Mouse (Mus musculus): Measurements from ENCODE around the gene Sh2d6.
A peak's percentile ranks its signal among the peaks of the same experiment; 100 is the strongest.

The Sh2d6 gene

DNA sequence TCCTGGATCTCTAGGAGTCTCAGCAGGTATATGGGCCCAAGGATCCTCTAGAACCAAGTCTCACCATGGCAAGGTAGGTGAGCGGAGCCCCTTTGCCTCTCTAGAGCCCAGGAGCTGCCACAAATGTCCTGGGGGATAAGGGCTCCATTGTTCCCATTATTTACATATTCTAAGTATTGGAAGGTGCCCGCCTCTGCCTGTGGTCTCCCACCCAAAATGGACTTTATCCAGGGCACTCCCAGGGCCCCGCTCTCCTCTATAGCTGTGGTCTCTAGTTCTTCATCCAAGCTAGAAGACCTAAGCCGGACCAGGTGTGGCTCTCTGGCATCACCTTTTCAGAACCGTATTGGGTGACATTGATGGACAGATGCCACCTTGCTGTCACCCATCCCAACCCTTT lies at the start of gene Sh2d6:
TSS of gene Sh2d6 (minus strand) at position 101 of the 400 bp plus-strand sequence.
- DNase-seq (ENCODE audit: low spot score in 2 of 2): no peak

DNA sequence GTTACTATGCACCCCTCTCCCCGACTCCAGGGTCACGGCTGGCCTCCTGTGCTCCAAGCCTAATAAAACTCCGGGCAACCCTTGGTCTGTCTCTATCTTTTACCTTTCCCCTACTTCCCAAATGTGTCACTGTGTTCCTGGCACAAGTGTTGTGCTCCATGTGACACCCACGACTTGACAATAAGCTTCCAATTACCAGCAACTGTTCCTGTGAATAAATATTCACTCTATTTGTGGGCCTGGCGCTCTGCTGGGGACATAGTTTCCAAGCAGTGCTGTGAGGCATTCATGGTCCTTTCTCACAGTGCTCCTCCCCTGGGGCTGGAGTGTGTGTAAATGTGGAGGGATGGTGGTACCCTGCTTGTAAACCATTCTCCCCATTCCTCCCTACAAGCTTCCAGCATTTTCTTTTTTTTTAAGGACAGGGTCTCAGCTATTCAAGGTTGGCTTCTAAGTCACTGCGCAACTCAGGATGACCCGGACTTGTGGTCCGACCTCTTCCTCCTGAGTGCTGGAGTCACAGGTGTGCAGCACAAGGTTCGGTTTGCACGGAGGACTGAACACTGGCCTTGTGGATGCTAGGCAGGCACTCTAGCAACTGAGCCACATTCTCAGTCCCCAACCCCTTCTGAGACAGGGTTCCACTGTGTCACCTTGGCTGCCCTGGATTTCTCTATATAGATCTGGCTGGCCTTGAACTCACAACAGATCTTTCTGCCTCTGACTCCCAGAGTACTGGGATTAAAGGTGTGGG lies 49.3 kb upstream of the Sh2d6 start:
- no peak for DNase-seq (ENCODE audit: low spot score in 2 of 2)

DNA sequence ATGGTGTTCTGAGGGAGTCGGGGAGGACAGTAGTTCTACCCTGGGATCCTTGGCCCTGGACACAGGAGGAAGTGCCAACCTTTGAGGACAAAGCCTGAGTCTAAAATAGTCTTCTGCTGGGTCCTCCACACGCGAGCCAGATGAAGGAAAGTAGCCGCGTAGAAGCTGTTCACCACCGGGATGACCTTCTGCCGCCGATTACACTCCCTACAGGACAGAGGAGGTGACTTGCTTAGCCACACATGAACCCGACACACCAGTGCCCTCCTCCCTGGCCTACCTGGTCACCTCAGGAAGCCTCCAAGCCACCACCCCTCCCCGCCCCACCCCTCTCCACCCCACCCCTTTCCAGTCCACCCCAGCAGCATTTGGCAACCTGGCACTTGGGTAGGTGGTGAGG lies 47.2 kb upstream of the Sh2d6 start:
- DNase-seq (ENCODE audit: low spot score in 2 of 2): no peak

DNA sequence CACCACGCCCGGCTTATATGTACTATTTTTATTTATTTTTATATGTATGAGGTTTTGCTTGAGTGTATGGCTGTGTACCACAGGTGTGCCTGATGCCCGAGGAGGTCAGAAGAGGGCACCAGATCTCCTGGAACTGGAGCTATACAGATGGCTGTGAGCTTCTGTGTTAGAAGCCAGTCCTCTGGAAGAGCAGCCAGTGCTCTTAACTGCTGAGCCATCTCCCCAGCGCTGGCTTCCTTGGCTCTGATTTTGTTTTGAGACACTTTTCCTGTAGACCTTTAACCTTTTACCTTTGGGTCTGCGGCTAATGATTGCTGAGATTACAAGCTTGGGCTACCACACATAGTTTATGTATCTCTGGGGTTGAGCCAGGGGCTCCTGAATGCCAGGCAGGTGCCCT lies 46.0 kb upstream of the Sh2d6 start:
- DNase-seq (ENCODE audit: low spot score in 2 of 2): no peak

- DNase-seq (ENCODE audit: low spot score in 2 of 2): peak; percentile 79 to 91
Measured at GRCm38 (mm10) chr6:72566044-72566443, 44.5 kb upstream of the Sh2d6 start.

GRCm38 (mm10) chr6:72565506-72565905 lies 44.0 kb upstream of the Sh2d6 start:
- no peak for DNase-seq (ENCODE audit: low spot score in 2 of 2)

GRCm38 (mm10) chr6:72562894-72563293 lies 41.4 kb upstream of the Sh2d6 start:
- DNase-seq (ENCODE audit: low spot score in 2 of 2): no peak

DNA sequence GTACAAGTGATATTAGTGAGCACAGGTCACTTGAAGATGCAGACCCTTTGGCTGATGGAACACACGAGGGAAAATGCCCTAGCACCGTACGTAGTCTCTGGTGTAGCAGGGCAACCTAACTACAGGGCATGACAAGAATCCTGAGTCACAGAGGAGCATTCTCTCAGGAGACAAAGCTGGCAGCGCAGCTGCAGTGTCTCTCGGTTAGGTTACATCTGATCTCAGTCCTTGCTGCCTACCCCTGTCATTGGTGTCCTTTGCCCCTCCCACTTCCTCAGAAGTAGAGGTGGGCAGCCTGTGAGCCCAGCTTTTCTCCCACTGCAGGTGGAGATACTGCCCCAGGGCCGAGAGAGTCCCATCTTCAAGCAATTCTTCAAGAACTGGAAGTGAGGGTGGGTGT lies 41.0 kb upstream of the Sh2d6 start:
- no peak for DNase-seq (ENCODE audit: low spot score in 2 of 2)

- DNase-seq (ENCODE audit: low spot score in 2 of 2): no peak
Measured at GRCm38 (mm10) chr6:72560801-72561200, 39.3 kb upstream of the Sh2d6 start.

GRCm38 (mm10) chr6:72553079-72553412 lies 31.5 kb upstream of the Sh2d6 start:
- no peak for DNase-seq (ENCODE audit: low spot score in 2 of 2)

DNA sequence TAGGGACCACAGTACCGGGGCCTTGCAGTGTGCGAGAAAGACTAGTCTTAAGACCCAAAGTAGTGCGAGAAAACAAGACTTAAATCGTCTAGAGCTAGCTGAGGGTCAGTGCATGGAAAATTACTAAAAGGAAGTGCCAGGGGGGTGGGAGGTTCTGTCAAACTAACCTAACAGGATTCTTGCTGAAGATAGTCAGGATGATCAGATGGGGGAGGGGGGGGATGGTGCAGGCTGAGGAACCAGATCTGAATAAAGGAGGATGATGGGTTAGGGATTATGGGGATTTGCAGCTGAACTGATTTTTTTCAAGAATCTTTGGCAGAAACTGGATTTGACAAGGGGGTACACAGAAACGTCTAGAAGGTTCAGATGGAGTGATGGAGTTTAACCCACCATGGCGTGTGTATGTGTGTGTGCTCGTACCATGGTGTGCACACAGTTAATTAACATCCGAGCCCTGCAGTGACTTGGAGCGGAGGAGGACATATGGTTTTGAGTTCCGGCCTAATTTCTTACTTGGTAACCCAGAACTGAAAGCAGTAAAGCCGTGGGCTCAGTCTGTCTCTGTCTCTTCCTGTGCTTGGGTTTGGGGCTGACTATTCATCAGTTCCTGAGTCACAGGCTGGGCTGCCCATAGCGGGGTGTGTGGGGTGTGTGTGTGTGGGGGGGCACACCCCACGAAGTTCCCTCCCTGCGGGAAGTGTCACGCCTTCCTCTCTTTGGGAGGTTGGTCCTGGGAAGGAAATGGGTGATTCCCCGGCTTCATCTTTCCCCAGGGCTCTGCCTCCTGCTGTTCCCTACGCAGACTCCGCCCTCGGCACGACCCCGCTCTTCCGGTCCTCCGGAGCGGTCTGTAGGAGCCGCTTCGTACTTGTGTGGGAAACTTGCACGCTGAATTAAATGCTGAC lies 30.9 kb upstream of the Sh2d6 start:
- no peak for DNase-seq (ENCODE audit: low spot score in 2 of 2)

- no peak for DNase-seq (ENCODE audit: low spot score in 2 of 2)
Measured at GRCm38 (mm10) chr6:72550503-72551100, 29.1 kb upstream of the Sh2d6 start.

DNA sequence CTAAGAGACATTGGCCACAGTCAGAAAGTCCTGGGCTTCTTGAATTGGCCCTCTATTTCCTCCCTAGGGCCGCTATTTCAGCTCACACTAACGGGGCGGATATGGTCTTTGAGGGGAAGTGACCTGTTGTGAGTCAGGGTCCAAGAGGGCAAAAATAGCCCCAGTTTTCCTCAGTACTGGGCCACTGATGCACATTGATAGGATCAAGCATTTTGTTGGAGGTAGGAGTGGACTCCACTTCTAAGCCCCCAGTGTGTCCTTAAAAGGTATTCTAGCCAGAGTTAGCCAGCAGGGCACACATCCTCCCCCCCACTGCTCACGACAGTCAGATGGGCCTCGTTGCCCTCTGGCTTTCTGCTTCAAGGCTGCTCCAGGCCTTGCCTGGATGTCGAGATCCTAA lies 28.5 kb upstream of the Sh2d6 start:
- DNase-seq (ENCODE audit: low spot score in 2 of 2): no peak

DNA sequence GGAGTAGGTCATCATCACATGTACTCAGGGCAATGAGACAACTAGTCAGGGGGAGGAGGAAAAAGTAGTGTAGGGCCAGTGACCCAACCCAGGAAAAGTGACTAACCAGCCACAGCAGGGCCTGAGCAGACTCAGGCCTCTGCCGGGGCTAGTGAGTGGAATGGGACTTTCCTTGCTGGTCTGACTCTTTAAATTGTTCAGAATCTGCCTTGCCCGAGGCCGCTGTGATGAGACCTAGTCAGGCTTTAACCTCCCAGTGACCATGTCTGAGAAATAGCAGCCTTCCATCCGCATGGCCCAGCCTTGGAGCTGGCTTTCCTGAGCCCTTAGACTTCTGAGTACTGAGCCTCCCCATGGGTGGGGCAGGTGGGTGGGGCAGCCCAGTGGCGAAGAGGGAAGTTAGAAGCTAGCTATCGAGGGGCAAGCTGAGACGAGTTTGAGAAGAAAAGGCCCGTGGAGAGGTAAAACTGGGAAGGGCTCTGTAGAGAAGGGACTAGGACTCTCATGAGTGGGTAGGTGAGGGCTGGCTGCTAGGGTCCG lies 27.6 kb upstream of the Sh2d6 start:
- peak; percentile 66 to 84 for DNase-seq (ENCODE audit: low spot score in 2 of 2)

GRCm38 (mm10) chr6:72547862-72548261 lies 26.4 kb upstream of the Sh2d6 start:
- no peak for DNase-seq (ENCODE audit: low spot score in 2 of 2)

DNA sequence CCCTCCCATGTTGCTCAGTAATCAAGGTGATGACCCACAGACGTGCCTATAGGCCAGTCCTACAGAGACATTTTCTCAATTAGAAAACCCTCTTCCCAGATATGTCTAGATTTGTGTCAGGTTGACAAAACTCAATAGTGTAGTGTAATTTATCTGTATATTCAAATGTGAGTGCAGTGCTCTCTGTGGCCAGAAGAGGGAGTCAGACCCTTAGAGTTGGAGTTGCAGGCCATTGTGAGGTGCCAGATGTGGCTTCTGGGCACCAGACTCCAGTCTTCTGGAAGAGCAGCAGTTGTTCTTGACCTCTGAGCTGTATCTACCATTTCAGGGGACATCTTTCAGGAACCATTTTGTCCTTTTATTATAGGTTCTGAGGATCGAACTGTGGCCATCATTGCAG lies 25.6 kb upstream of the Sh2d6 start:
- no peak for DNase-seq (ENCODE audit: low spot score in 2 of 2)

GRCm38 (mm10) chr6:72545377-72545776 lies 23.9 kb upstream of the Sh2d6 start:
- DNase-seq (ENCODE audit: low spot score in 2 of 2): no peak

- peak; percentile 57 to 75 for DNase-seq (ENCODE audit: low spot score in 2 of 2)
Measured at GRCm38 (mm10) chr6:72544283-72544987, 22.9 kb upstream of the Sh2d6 start, which contains the start of gene Capg. Capg (plus strand) TSS chr6:72544391.

DNA sequence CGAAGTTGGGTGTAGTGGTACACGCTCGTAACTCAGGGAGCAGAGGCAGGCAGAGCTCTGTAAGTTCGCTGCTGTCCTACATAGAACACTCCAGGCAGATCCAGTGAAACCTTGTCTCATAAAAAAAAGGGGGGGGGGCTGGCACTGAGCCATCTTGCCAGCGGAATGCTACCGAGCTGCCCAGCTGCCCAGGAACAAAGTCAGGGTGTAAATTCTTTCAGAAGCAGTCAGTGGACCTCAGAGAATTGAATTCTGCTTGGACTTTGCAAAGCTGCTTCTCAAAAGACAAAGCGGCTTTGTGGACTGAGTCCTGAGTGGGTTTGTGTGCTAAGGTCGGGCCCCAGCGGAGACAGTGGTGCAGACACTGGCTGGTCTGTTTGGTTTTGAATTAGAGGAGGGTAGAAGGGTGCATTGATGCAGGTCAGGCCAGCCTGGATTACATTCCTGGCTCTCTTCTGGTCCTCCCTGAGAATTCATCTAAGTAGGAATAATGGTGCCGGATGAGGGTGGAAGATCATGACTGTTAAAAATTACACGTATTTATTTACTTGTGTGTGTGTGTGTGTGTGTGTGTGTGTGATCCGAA lies 21.9 kb upstream of the Sh2d6 start:
- DNase-seq (ENCODE audit: low spot score in 2 of 2): no peak

DNA sequence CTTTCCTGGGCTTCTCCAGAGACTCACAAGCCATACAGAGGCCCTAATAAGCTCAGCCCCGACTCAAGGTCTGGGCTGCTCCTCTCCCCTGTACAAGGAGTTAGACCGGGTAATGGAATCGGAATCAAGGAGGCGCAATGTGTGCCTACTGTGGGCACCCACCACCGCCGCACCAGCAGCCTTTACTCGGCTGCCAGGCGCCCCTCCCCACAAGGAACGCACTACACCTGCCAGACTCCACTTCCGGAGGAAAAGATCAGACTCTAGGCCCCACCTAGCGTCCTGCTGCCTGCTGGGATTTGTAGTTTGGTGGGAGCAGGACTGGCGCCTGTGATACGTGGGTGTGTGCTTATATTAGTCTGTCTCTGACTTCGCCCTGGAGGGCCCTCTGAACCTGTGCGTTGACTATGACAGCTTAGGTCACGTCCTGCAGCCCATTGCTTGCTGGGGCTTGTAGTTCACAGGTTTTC lies 17.1 kb upstream of the Sh2d6 start:
- peak; percentile 78 to 85 for DNase-seq (ENCODE audit: low spot score in 2 of 2)

DNA sequence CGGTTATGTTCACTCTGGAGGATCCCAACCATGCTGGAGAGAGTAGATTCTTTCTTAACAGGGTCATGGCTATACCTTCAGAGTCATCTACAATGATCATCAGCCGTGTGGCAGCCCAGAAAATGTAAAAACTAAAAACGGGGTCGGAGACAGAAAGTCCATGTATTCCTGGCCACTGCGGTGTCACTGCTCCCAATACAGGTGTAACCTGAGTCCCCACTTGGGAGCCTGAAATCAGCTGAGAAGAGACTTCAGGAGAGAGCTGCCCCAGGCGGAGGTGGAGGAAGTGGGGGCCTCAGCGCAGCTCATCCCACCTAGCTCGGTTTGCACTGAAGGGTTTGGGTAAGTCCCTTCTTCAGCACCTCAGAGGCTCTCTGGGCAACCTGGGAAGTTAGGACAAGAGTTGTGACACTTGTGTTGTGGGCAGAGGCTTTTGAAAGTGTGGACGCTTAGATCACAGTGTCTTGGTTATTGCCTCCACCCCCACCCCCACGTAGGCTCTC lies 16.5 kb upstream of the Sh2d6 start:
- DNase-seq (ENCODE audit: low spot score in 2 of 2): no peak

All from spleen, postnatal 4 days (tissue).